Mouse (Mus musculus) adrenal gland, adult (tissue): ENCODE measurements around the gene Pou3f1.

Source experiments
- DNase-seq, 2 experiments: peaks; one replicate each; pipeline ENCODE4 v3.0.0; 2022 to 2023; ENCODE audit warnings: low spot score in 1 of 2; ENCODE audit not compliant: inconsistent age in 2 of 2

The Pou3f1 gene

DNA sequence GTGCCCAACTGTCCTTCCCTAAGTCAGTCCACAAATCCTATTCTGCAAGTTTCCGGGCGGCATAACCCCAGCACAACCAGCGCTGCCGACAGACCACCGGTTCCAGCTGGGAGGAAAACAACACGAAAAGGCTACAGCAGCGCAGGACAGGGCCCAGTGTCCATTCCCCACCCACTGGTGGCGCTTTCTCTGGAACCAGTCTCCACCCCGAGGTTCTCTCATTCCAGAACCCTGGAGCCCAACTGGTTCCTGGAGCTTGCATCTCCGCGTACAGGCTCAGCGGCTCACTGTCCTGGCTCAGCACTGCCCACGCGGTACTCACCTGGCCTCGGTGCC lies at the start of gene Pou3f1:
Gene Pou3f1 (plus strand): TSS at position 290 of the 336 bp plus-strand sequence.
- no peak for DNase-seq

DNA sequence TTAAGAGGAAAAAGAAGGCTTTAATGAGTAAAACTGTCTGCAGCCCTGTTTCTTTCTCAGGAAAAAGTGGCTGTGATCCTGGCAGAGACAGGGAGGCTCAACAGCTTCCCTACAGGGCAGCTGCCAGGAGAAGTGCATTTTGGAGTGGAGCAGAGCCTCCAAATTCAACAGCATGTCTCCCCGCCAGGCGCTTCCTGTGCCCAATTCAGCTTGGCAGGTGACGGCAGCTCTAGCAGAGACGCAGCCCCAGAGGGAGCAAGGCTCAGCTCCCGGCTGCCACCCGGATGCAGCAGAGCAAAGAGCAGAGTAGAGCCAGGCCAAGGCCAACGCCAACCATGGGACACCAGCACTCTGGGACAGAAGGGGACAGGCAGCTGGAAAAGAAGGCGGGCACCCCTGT lies 49.4 kb upstream of the Pou3f1 start:
- no peak for DNase-seq

DNA sequence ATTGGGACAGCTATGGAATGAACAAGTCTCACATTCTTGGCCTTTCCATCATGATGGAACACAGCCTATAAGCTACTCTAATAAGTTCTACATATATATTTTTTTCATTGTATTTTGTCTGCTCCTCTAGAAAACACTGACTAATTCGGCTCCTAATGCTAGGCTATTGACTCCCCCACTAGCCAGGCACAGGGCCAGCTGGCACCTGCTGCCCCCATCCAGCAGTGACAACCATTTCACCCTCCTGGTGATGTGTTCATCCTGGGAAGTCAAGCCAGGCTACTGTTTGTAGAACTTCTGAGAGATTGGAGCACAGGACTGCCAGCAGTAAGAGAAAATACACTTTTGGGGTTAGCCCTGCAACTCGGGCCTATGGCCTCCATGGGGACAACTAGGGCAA lies 46.5 kb upstream of the Pou3f1 start:
- no peak for DNase-seq

DNA sequence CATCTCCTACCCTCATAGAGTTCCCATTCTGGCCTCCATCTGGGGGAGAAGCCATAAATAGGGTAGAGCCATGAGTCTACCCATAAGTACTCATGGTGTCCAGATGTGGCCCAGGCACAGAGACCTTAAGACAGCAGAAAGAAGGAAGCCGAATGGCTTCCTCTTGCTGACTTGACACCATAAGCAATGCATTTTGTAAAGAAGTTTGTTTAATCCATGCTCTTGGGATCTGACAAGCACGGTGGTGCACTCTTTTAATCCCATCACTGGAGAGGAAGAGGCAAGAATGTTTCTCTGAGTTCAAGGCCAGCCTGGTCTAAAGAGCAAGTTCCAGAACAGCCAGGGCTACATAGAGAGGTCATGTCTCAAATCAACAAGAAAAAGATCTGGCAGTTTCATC lies 45.9 kb upstream of the Pou3f1 start, which contains the start of gene 3100002H09Rik:
Gene 3100002H09Rik (minus strand): TSS at position 101 of the 400 bp plus-strand sequence.
- no peak for DNase-seq

DNA sequence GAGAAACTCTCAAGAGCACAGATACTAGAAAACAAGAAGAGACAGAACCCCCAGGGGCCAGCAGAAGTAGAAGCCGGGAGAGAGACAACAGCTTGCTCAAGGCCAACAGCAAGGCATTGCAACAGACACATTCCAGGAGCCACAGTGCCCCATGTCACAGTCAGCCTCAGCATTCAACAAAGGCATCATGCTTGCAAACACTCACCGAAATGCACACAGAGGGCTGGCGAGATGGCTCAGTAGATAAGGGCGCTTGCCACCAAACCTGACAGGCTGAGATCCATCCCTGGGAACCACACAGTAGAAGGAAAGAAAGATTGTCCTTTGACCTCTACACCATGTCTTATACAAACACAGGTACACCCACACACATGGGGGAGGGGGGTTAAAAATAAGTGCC lies 44.8 kb upstream of the Pou3f1 start:
- no peak for DNase-seq

DNA sequence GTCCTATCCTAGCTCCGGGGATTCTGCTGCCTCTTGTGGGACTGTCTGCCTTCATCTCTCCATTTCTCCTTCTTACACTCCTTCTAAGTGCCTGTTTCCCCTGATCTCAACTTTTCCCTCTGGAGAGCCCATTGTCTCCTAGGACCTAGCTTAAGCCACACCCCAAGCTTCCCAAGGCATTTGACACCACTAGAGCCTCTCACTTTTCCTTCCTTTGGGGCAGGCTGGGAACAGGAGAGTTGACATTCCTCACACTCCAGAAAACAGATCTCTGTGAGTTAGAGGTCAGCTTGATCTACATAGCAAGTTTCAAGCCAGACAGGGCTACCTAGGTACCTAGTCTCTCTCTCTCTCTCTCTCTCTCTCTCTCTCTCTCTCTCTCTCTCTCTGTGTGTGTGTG lies 42.4 kb upstream of the Pou3f1 start:
- DNase-seq = no peak

DNA sequence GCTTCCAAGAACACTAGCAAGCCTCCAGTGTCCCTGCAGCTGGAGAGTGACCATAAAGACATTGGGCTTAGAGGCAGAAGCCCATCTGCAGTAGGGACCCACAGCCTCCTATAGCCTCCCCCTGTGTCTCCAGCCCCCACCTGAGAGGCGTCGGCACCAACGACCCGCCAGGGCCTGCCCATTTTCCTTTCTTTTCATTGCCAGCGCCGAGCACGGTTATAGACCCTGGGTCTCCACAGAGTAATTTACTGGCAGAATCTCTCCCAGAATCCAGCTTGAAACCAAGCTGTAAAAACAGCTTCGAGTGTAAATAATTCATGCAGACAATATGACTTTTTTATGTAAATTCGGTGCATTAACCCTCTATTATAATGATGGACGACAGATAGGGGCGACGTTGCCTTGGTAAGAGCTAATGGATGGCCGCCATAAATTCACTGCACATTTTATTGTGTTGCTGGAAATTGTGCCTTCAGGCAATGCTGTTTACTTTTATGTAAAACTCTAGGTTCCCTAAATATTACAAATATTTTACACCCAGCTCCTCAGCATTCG lies 41.1 kb upstream of the Pou3f1 start:
- no peak for DNase-seq

DNA sequence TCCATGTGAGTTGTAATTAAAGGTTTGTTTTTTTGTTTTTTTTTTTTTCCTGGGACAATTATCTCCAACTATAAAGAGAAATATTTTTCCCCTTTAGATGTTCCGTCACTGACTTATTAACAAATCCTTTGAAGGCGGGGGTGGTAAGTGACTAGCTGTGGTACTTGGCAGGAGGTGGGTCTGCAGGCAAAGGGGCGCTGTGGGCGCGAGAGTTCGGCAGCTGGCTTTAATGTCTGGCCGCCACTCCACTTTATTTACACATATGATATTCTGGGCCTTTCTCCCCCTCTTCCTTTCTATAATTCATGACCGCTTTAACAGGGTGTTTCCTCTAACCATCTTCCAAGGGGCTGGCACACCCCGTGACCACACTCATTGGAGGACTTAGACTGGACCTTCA lies 40.6 kb upstream of the Pou3f1 start:
- DNase-seq = no peak

DNA sequence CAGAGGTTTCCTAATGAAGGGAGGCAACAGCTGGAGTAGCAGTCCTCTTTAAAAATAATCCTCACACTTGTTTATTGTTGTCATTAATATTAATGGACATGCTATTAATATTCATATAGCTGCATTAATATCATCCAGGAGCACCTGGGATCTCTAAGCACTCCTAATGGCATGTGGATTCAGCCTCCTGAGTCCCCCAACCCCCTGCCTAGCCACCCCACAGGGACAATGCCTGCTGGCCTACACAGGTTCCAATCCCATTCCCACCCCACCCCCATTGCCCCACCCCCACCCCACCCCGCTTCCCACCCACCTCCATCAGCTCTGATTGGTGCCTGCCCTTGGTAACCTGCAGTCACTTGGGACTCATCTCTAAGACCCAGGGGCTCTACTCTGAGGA lies 40.0 kb upstream of the Pou3f1 start:
- no peak for DNase-seq

DNA sequence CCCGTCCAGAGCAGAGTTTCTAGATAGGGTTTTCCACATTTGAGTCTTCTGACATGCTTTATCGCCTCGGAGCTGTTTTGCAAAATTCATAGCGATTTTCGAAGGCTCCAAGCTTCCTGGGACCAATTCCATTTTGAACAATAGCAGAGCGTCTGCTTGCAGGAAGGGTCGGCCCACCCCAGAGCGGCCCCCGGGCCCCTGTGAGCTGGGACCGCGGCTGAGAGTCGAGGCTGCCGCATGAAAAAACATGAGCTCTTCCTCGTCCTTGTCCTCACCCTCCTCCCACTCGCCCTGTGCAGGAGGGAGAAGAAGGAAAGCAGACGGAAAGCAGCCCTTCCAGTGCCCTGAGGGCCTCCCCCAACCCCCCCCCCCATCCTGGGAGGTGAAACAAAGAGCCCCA lies 38.0 kb upstream of the Pou3f1 start:
- no peak for DNase-seq

DNA sequence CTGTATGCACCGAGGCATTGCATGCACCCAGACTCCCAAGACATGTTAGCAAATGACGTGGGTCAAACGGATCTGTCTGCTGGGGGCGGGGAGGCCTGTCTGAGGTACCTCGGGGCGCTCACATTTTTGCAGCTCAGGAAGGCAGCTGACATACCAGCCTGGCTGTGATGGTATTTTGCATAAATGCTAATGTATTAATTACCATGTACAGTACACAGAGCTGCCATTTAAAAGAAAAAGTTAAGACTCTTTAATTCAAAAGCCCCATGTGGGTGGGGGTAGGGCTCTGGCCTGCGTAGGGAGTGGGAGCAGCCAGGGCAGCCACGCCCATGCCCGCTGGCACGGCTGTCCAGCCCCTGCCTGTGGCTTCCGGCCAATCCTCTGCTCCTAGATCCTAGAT lies 35.2 kb upstream of the Pou3f1 start:
- no peak for DNase-seq

DNA sequence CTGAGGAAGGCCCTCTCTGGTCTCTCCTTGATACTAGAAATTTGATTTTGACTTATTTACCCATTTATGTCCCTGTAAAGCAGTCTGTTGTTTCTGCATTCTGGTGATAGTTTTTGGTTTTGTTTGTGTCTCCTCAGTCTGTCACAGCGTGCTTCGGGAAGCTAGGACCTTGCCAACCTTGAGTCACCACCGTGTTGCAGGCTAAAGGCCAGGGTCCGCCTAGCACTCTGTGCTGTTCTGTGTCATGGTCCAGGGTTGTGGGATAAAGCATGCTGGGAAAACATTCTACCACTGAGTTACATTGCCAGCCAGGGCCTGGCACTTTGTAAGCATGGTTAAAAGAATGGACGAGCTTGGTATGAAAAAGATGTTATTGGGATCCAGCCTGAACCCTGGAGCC lies 34.0 kb upstream of the Pou3f1 start:
- peak; percentile 11 to 47 for DNase-seq

DNA sequence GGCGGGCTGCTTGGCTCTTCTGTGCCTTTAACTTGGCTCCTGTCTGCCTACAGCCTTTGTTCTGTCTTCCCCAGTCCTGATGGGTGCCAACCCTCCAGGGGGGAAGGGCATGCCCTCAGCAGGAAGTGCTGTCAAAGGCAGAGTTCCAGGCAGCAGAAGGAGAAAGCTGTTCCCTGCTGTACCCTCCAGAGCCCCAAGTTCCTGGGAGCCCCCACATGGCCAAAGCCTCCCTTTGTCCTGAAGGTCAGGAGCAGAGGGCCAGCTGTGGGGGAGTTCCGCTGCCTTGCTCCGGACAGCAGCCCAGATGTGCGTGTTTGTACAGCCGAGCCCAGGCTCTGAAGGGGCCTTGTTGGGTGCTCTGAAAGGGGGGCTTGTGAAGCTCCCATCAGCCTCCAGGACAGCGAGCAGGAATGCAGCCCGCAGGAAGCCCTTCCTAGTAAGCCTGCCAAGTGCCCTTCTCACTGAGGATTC lies 32.5 kb upstream of the Pou3f1 start:
- DNase-seq = no peak

DNA sequence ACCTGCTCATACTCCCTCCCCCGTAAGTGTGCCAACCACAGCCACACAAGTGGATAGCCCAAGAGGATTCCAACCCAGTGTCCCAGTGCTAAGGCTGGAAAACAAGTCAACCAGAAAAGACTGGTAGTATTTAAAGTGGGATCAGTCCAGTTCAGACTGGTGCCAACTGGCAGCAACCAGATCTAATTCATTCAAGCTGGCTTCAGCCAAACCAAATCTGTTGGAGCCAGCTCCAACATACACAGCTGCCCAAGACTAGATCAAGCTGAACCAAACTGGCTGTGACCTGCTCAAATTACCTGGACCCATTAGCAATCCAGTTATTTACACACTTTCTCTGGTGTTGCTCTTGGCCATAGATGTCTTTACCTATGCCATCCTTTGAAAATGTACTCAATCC lies 29.8 kb upstream of the Pou3f1 start:
- no peak for DNase-seq

DNA sequence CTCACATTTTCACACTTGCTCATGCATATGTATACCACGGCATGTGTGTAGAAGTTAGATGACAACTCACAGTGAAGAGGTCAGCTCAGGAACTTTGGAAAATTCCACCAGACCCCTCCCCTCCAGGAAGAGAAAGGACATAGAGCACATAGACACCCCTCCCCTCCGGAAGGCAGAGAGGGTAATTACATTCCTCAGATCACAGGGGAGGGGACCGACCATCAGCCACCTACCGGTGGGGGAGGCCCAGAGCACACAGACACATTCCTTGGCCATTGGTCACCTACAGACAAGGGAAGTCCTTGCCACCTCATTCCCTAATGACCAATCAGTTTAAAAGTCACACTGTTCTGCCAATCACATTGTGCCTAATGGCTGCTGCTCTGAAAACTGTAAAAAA lies 25.2 kb upstream of the Pou3f1 start:
- no peak for DNase-seq

DNA sequence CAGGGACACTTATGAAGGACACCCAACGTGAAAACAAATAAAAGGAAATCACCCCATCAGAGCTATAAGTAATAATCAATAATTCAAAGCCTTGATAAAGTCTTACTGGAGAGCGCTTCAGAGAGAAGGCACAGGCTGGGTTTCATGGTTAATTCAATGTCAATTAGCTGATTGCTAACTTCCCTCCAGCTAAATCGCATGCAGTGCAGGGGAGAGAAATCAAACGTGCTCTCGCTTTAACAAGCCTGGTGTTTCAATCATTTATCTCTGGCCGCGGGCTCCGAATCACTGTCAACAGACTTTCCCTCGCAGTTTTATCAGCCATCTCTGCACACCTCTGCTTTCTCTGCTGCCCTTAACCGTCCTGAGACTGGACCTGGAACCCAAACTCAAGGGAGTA lies 23.8 kb upstream of the Pou3f1 start:
- no peak for DNase-seq

DNA sequence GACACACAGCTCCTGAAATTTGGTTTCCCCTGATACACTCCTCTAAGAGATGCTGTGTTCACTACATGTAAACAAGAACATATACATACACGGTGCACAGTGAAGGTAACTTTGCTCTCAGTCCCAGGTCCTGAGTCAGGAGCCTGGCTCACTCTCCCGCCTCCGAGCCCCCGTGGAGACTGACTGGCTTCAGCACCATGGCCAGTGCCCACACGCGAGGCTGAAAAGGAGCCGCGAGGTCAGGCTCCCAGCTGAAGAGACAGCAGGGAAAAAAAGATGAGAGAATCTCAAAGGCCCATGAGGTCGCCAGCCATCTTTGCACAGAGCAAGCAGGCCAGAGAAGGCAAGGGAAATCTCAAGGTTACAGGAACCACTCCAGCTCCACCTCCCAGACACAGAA lies 23.3 kb upstream of the Pou3f1 start:
- peak; percentile 15 to 74 for DNase-seq

DNA sequence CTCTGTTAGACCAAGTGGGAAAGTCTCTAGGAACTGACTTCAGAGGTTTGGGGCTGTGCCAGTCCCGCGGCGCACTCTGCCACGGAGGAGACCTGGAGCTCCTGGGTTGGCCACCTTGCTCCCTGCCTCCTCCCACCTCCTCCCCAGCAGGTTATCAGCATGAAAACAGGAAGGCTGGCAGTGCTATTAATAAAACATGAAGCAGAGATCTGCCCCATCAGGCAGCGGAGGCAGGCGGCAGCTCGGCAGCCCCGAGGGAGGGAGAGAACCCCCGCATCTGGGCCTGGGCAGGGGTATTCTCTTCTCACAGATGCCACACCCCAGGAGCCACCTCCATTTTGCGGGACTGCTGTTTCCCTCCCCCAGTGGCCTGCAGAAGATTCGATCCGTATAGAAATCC lies 16.9 kb upstream of the Pou3f1 start:
- no peak for DNase-seq

DNA sequence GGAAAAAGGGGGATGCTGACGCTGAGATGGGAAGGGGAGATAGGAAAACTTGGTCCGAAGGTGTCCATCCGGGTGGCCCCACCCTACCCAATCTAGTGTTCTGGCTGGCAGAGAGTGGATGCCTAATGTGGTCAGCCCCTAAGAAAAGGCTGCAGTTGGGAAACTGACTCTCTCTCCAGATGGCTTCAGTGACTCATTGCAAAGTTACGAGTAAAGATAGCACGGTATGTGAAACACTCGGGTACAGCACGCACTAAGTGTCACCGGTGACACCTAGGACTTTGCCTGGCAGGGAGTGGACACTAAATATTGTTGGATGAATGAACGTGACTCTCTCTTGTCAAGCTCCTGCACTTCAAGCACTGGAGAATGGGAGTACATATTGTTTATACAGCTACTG lies 12.7 kb upstream of the Pou3f1 start:
- no peak for DNase-seq

DNA sequence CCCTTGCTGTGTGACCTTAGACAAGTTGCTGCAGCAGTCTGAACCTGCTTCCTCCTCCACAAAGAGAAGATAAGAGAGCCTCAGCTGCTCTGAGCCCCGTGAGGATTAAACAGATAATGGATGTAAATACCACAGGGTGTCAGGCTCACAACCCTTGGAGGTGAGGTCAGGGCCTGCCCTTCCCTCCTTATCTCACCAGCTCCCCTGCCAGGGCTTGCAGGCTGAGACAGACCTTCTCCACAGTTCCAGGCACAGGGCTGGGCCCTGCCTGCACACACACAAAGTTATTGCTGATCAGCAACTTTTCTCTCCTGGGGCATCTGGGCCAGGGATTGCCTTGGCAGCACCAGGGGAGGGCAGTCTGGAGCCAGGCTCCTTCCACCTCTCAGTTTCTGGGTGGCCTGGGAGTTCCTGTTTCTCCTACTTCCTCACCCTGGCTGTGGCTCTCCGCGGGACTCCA lies 11.6 kb upstream of the Pou3f1 start:
- peak; percentile 16 to 40 for DNase-seq

DNA sequence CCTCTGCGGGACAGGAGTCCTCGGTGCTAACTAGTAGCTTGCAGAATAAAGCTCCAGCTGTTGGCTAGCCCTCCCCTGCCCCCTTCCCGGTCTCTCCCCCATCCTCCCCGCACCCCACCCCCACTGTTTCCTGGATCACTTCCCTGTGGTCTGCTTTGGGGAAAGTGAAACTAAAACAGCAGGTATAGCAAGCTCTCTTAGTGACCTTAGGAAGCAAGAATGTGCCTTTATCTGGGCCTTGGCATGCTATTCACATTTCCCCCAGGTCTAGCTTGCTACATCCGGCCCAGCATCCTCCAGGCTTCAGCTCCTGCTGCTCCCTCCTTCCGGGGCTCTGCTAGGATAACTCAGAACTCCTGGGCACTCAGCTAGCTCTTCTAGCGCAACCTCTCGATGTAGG lies 10.0 kb upstream of the Pou3f1 start:
- peak in 1 of 2 experiments; percentile 31 for DNase-seq

DNA sequence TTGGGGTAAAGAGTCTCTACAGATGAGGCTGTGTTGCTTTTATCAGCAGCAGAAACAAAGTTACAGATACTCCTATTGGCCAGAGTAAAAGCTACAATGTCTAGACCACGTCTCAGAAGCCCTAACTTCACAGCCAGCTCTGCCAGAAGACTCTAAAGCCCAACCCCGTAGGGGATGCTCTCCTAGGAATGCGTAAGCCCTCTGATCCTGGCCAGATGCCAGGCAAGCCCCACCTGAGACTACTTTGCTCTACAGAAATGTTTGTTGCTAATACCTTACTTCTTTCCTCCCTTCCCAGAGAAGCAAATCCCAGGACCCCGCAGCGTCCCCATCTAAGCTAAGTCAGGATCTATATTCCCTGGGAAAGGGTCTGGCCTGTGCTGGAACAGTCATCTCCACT lies 8.7 kb upstream of the Pou3f1 start:
- DNase-seq = no peak

DNA sequence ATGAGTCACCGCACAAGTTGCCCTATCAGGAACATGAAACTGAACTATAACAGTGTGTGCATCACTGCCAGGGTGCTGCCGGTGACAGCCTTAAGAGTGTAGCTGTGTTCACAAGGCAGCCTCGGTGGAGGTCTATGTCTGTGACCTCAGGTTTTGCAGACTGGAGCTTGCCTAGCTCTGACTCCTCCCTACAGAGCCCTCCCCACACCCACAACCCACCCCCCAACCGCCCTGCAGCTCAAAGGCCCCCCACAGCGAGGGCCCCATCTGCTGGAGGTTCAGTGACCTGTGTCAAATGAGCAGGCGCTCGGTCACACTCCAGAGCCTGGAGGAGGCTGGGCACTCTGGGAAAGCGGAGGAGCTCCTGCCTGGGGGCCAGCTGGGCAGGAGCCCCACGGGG lies 3.7 kb upstream of the Pou3f1 start:
- DNase-seq = no peak
